Mouse (Mus musculus): ENCODE measurements around the gene Acad9.

GRCm38 (mm10) chr3:36077386-36077785 lies 11.6 kb downstream of the Acad9 start:
- no peak for TF ChIP-seq POLR2A (IDR thresholded peaks at IDR 0.05; ENCODE audit: control insufficient read depth, low read depth, low read length)
- TF ChIP-seq CTCF (IDR thresholded peaks at IDR 0.05; ENCODE audit: control insufficient read depth, insufficient read depth, insufficient replicate concordance, low read depth, low read length): no peak

Measured in testis, adult 2 months (tissue).